Mouse (Mus musculus) ovary, adult 10 weeks (tissue): ENCODE data around the gene Phf11a. TPM values are rescaled to one million over a fixed set of nuclear protein-coding genes. Genes with fewer than 3 reads are reported as not detected.

Experiments used
- polyA plus RNA-seq: library from polyadenylated mRNA; stranded (reverse); fragments of 350-450 nt; fragmentation: Illumina TruSeq; extraction: RNeasy Lipid Tissue Mini Kit (QIAGEN cat#74804); gene quantifications from one replicate; pipeline ENCODE4 v1.2.3, GENCODE M21; 2014

Gene Phf11a
- polyA plus RNA-seq: 1.4 TPM

GRCm38 (mm10) chr14:59297391-59297790 lies at the start of gene Phf11a:
Gene Phf11a (minus strand): TSS chr14:59297522.

GRCm38 (mm10) chr14:59341189-59341588 lies 43.9 kb upstream of the Phf11a start, which contains the start of gene Phf11b:
Gene Phf11b (minus strand): TSS chr14:59341351.

GRCm38 (mm10) chr14:59260056-59260455 lies 37.3 kb downstream of the Phf11a start, which contains the start of gene Gm6904:
Gene Gm6904 (minus strand): TSS chr14:59260216.

Other genes starting within 250 kb of the Phf11a start
- gene 1700129C05Rik, start 154.6 kb downstream of the Phf11a start, polyA plus RNA-seq: not detected
- not detected for gene Gm5142, start 118.8 kb downstream of the Phf11a start, polyA plus RNA-seq
- gene Rcbtb1, start 96.3 kb downstream of the Phf11a start, polyA plus RNA-seq: 68.9 TPM
- not detected for gene Gm6904, start 37.3 kb downstream of the Phf11a start, polyA plus RNA-seq
- 9.7 TPM for gene Phf11b, start 43.8 kb upstream of the Phf11a start, polyA plus RNA-seq
- gene Phf11d, start 67.9 kb upstream of the Phf11a start, polyA plus RNA-seq: 23.2 TPM
- 0.91 TPM for gene Phf11c, start 97.9 kb upstream of the Phf11a start, polyA plus RNA-seq
- 15.3 TPM for gene Setdb2, start 143.4 kb upstream of the Phf11a start, polyA plus RNA-seq
- gene Cab39l, start 143.4 kb upstream of the Phf11a start, polyA plus RNA-seq: 101 TPM